Mouse (Mus musculus) hindbrain, embryonic 12.5 days (tissue): Measurements from ENCODE around the gene Scube1. TPM values are rescaled to one million over a fixed set of nuclear protein-coding genes. Genes with fewer than 3 reads are reported as not detected.

Experiments
- ATAC-seq: fragments of 200-750 bp; cut with Nextera tagmentation; 2 replicates; pipeline ENCODE4 v1.8.0; 2017; ENCODE audit warnings: moderate TSS enrichment; ENCODE audit not compliant: low FRiP score
- H3K27ac ChIP-seq: fragments of 300-500 bp; sonication (generic); 2 replicates; pipeline ENCODE4 v1.5.1; 2016; ENCODE audit warnings: mild to moderate bottlenecking
- H3K27me3 ChIP-seq: fragments of 300-500 bp; sonication (generic); 2 replicates; pipeline ENCODE4 v1.6.1; 2016; ENCODE audit warnings: mild to moderate bottlenecking
- H3K36me3 ChIP-seq: fragments of 300-500 bp; sonication (generic); 2 replicates; pipeline ENCODE4 v1.6.1; 2016; ENCODE audit warnings: mild to moderate bottlenecking
- H3K4me1 ChIP-seq: fragments of 300-500 bp; sonication (generic); 2 replicates; pipeline ENCODE4 v1.6.1; 2016
- H3K4me2 ChIP-seq: fragments of 300-500 bp; sonication (generic); replicated peaks from 2 replicates; pipeline ENCODE4 v1.6.1; 2016; ENCODE audit warnings: mild to moderate bottlenecking
- H3K4me3 ChIP-seq: fragments of 300-500 bp; sonication (generic); 2 replicates; pipeline ENCODE4 v1.5.1; 2016; ENCODE audit warnings: mild to moderate bottlenecking
- H3K9ac ChIP-seq: fragments of 300-500 bp; sonication (generic); 2 replicates; pipeline ENCODE4 v1.6.1; 2016; ENCODE audit warnings: mild to moderate bottlenecking, moderate library complexity
- H3K9me3 ChIP-seq: fragments of 300-500 bp; sonication (generic); replicated peaks from 2 replicates; pipeline ENCODE4 v1.6.1; 2016; ENCODE audit warnings: mild to moderate bottlenecking
- WGBS: fragments of 180-500 bp; shearing (Covaris S2); methylation state at CpG from one replicate; pipeline ENCODE4 v1.1.7; 2016; 5-methylcytosine and 5-hydroxymethylcytosine counted together
- polyA plus RNA-seq: library from polyadenylated mRNA; unstranded; fragments of >200 nt; fragmentation: Nextera tagmentation; extraction: Ambion mirVana; gene quantifications from 2 replicates; pipeline ENCODE4 v1.2.1, GENCODE M21; 2016

The Scube1 gene
- polyA plus RNA-seq, 1 experiment from 2014 or later: 32.4 TPM

DNA sequence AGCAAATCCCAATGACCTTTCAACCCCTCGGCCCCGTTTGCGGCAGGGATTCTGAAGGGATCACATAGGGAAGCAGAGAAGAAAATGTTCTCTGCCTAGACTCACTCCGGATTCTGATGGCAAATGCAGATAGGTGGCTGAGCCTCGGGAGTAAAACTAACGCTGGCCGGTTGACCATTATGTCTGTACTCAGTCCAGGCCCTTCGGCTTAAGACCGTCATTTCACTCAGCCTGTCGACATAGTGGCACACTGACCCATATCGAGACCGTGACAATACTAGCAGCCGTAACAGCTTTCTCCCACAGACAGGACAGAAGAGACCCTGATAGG, 24.3 kb downstream of the Scube1 start:
- ATAC-seq: no peak
- WGBS: 37% methylated on average over 13 of the region's 13 CpGs
- peaks cover 45% of the 10 kb centered on the region for H3K4me1 ChIP-seq
- peaks cover 14% of the 10 kb centered on the region for H3K36me3 ChIP-seq
- H3K4me2 ChIP-seq: no peak overlapping the region
- no peak overlapping the region for H3K9ac ChIP-seq
- H3K9me3 ChIP-seq: no peaks in the 10 kb centered on the region; the same call in 1 of the 2 replicates
- peaks cover 2% of the 10 kb centered on the region; the same call in 1 of the 2 replicates for H3K27me3 ChIP-seq
- no peak overlapping the region for H3K4me3 ChIP-seq
- peak overlapping the region; percentile 25; the same call in 1 of the 2 replicates for H3K27ac ChIP-seq

GRCm38 (mm10) chr15:83699834-83700592, 24.8 kb downstream of the Scube1 start:
- H3K36me3 ChIP-seq: peaks cover 14% of the 10 kb centered on the region
- peak; percentile 27 for ATAC-seq

DNA sequence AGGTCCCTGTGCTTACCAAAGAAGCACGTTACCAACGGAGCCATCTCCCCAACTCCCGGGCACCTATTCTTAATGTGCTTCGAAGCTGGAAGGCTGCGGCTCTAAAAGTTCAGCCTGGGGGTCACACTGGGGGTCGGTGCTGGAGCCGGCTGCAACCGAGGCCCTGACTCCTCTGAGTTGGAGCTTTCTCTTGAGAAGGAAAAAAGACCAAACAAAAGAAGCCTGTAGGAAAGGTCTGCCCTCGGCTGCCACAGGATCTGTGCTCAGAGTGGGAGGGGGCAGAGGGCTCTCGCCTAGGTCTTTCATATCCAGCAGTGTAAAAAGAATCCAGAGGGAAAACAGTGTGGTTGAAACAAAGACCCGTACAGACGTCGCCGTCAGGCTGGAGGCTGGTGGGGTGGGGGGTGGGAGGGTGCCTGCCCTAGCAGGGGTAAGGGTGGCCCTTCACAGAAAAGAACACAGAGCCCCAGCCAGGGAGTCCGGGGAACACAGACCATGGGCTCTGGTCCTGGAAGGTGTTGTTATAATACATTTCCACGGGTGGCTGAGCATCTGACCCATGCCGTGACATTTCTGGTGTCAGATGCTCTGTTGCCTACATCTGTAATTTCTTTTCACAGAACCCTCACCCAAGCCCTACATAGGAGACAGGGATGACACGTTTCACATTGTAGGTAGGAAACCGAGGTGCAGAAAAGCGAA, 25.5 kb downstream of the Scube1 start:
- ATAC-seq: no peak
- peak overlapping the region; percentile 25 for H3K27ac ChIP-seq
- no peak overlapping the region for H3K9ac ChIP-seq
- no peak overlapping the region for H3K4me3 ChIP-seq
- peaks cover 14% of the 10 kb centered on the region for H3K36me3 ChIP-seq
- peaks cover 45% of the 10 kb centered on the region for H3K4me1 ChIP-seq
- WGBS: 9% methylated on average over 20 of the region's 20 CpGs
- H3K4me2 ChIP-seq: 0 out of 2 replicates have a peak overlapping the region, but pooled peaks have one; percentile 8
- H3K9me3 ChIP-seq: no peaks in the 10 kb centered on the region; the same call in 1 of the 2 replicates
- peaks cover 2% of the 10 kb centered on the region; the same call in 1 of the 2 replicates for H3K27me3 ChIP-seq

More at GRCm38 (mm10) chr15:83699834-83700592, 24.8 kb downstream of the Scube1 start:
- Histone ChIP-seq H3K27ac (peak overlapping the region; percentile 25), H3K4me3 (no peak overlapping the region), H3K9me3 (no peaks in the 10 kb centered on the region; the same call in 1 of the 2 replicates), H3K4me1 (peaks cover 45% of the 10 kb centered on the region), H3K4me2 (no peak overlapping the region), H3K27me3 (peaks cover 2% of the 10 kb centered on the region; the same call in 1 of the 2 replicates), H3K9ac (no peak overlapping the region)
- WGBS: 15% methylated on average over 11 of the region's 11 CpGs

- no peak overlapping the region for H3K9ac ChIP-seq
- H3K27me3 ChIP-seq: peaks cover 2% of the 10 kb centered on the region; the same call in 1 of the 2 replicates
- H3K4me2 ChIP-seq: no peak overlapping the region
- H3K36me3 ChIP-seq: no peaks in the 10 kb centered on the region
- no peak overlapping the region for H3K4me3 ChIP-seq
- H3K4me1 ChIP-seq: peaks cover 55% of the 10 kb centered on the region
- WGBS: 49% methylated on average over 14 of the region's 14 CpGs
- ATAC-seq: no peak
- no peaks in the 10 kb centered on the region for H3K9me3 ChIP-seq
- H3K27ac ChIP-seq: peak overlapping the region; percentile 66; the same call in 1 of the 2 replicates
These were observed 28.0 kb downstream of the Scube1 start for GRCm38 (mm10) chr15:83696681-83697381.

GRCm38 (mm10) chr15:83695159-83695558, 29.7 kb downstream of the Scube1 start:
- no peak overlapping the region for H3K9ac ChIP-seq
- no peaks in the 10 kb centered on the region; the same call in 1 of the 2 replicates for H3K27me3 ChIP-seq
- no peak for ATAC-seq
- H3K27ac ChIP-seq: no peak overlapping the region
- no peak overlapping the region for H3K4me2 ChIP-seq
- H3K9me3 ChIP-seq: no peaks in the 10 kb centered on the region
- peaks cover 47% of the 10 kb centered on the region for H3K4me1 ChIP-seq
- WGBS: 82% methylated on average over 11 of the region's 11 CpGs
- no peaks in the 10 kb centered on the region for H3K36me3 ChIP-seq
- H3K4me3 ChIP-seq: no peak overlapping the region

DNA sequence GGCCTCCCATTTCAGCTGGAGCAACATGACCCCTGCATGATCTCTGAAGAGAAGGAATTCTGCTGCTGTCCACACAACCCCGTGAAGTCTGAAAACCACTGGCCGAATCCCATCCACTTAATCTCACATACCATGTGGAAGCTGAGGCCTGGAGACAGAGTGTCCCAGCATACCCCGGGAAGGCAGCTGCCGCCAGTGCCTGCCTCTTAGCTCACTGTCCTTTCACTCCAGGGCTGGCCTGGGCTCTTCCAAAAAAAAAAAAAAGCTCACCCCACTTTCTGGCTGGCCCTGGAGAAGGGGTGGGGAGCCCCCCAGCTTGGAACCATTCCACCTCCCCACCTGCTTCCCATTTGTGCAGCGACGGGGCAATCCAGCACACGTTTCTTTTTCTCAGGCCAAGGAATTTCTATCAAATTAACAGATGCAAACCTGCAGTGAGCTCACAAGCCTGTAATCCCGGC, 32.9 kb downstream of the Scube1 start:
- ATAC-seq: no peak
- Histone ChIP-seq H3K9ac (0 out of 2 replicates have a peak overlapping the region, but pooled peaks have one; percentile 2), H3K4me2 (no peak overlapping the region), H3K27me3 (0 out of 2 replicates have a peak, but pooled peaks cover 5% of the 10 kb centered on the region), H3K27ac (0 out of 2 replicates have a peak overlapping the region, but pooled peaks have one; percentile 7), H3K9me3 (no peaks in the 10 kb centered on the region), H3K36me3 (no peaks in the 10 kb centered on the region), H3K4me3 (no peak overlapping the region), H3K4me1 (peaks cover 15% of the 10 kb centered on the region)
- 53% methylated on average over 8 of the region's 8 CpGs for WGBS

DNA sequence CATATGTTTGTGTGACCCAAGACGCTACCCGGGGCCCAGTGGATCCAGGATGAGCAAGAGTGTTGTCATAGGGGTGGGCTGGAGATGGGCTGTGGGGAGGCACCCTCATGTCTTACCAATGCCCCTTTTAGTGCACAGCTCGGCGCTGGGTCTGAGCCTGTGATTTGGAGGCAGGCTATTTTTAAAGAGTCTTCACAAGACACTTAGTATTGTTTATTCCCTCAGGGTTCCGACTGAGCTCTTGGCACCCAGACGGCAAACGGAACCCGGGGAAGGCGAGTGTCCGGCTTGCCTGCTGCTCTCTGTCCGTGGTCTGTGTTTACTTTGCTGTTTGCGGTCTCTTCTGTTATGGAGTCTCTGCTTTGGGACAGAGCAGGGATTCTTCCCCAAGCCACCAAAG, 34.9 kb downstream of the Scube1 start:
- Histone ChIP-seq H3K4me3 (no peak overlapping the region), H3K9ac (no peak overlapping the region), H3K36me3 (no peaks in the 10 kb centered on the region), H3K4me2 (no peak overlapping the region), H3K4me1 (peaks cover 13% of the 10 kb centered on the region), H3K9me3 (no peaks in the 10 kb centered on the region), H3K27me3 (0 out of 2 replicates have a peak, but pooled peaks cover 5% of the 10 kb centered on the region), H3K27ac (no peak overlapping the region)
- WGBS: 87% methylated on average over 12 of the region's 12 CpGs
- ATAC-seq: no peak

GRCm38 (mm10) chr15:83686601-83687000, 38.2 kb downstream of the Scube1 start:
- Histone ChIP-seq H3K9me3 (no peaks in the 10 kb centered on the region), H3K27ac (no peak overlapping the region), H3K27me3 (0 out of 2 replicates have a peak, but pooled peaks cover 6% of the 10 kb centered on the region), H3K36me3 (no peaks in the 10 kb centered on the region), H3K4me2 (no peak overlapping the region), H3K4me1 (peaks cover 8% of the 10 kb centered on the region), H3K4me3 (no peak overlapping the region), H3K9ac (no peak overlapping the region)
- 56% methylated on average over 9 of the region's 9 CpGs for WGBS
- ATAC-seq: no peak

GRCm38 (mm10) chr15:83685950-83686349, 38.9 kb downstream of the Scube1 start:
- H3K9me3 ChIP-seq: no peaks in the 10 kb centered on the region
- peaks cover 6% of the 10 kb centered on the region; the same call in 1 of the 2 replicates for H3K4me1 ChIP-seq
- H3K9ac ChIP-seq: no peak overlapping the region
- WGBS: 94% methylated on average over 3 of the region's 3 CpGs
- 0 out of 2 replicates have a peak, but pooled peaks cover 11% of the 10 kb centered on the region for H3K27me3 ChIP-seq
- H3K4me3 ChIP-seq: no peak overlapping the region
- no peak overlapping the region for H3K27ac ChIP-seq
- no peaks in the 10 kb centered on the region for H3K36me3 ChIP-seq
- no peak for ATAC-seq
- H3K4me2 ChIP-seq: no peak overlapping the region

- Histone ChIP-seq H3K27ac (peak overlapping the region; percentile 30; the same call in 1 of the 2 replicates), H3K9me3 (no peaks in the 10 kb centered on the region), H3K4me2 (no peak overlapping the region), H3K36me3 (no peaks in the 10 kb centered on the region), H3K4me1 (peaks cover 23% of the 10 kb centered on the region), H3K27me3 (peaks cover 12% of the 10 kb centered on the region; the same call in 1 of the 2 replicates), H3K4me3 (no peak overlapping the region), H3K9ac (no peak overlapping the region)
- 55% methylated on average over 15 of the region's 15 CpGs for WGBS
- no peak for ATAC-seq
These were observed 41.7 kb downstream of the Scube1 start for GRCm38 (mm10) chr15:83683051-83683561.

- no peak for ATAC-seq
- Histone ChIP-seq H3K4me3 (no peak overlapping the region), H3K4me1 (peaks cover 29% of the 10 kb centered on the region), H3K27ac (no peak overlapping the region), H3K9ac (no peak overlapping the region), H3K36me3 (no peaks in the 10 kb centered on the region), H3K9me3 (no peaks in the 10 kb centered on the region), H3K4me2 (no peak overlapping the region), H3K27me3 (peaks cover 12% of the 10 kb centered on the region; the same call in 1 of the 2 replicates)
- WGBS: 77% methylated on average over 7 of the region's 7 CpGs
These were observed 44.5 kb downstream of the Scube1 start for GRCm38 (mm10) chr15:83680300-83680699.
